Mouse (Mus musculus) urinary bladder, postnatal 14 days (tissue): ENCODE measurements at regions not wholly inside any gene's neighbourhood (a gene's known extent, or its start where the extent isn't known, plus 50 kb on each side); places are given as distances from the start of the nearest gene placed in this dataset.
"Not testable (repeated sequence)": the region's sequence is repeated elsewhere in the genome, so short reads cannot be mapped to it uniquely, and the experiment has no call there.

Source experiments
- DNase-seq: peaks from one replicate; pipeline ENCODE4 v3.0.0; 2021; ENCODE audit warnings: low spot score

DNA sequence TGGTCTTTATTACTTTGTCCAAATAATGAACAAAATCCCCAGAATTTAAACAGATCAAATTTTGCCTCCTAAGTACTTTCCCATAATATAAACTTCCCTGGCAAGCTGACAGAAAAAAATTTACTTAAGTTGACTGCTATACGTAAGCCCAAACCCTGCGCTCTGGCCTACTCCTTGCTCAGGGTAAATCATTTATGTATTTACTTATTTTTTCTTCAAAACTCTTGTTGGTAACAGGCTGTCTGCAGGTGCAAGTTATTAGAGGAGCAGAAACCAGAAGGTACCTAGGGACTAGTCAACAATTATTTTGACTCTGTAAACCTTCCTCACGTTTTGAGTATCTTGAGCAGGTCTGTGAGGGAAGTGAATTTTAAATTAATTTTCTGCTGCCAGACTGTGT lies 2615.7 kb downstream of the Poteg start:
- DNase-seq = no peak

- no peak for DNase-seq
Measured at GRCm38 (mm10) chr8:30077726-30078125, 2630.3 kb downstream of the Poteg start.

DNA sequence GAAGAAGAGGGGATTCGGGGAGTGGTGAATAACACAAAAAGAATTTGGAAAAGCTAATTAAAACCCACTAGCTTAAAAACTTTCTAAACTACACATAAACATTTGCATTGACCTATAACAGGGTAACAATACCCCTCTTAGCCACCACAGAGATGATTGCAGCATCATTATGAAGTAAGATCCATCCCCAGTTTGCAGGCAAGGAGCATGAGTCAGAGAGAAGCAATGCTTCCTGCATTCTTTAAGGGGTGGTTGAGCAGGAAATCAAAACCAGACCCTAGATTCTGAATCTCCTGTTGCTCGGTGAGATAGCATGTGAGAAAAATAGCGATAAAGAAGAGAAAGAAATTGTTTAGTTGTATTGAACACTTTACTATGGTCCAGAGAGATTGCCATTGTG lies 2680.3 kb downstream of the Poteg start:
- DNase-seq = no peak

GRCm38 (mm10) chr8:30134999-30135398 lies 2687.5 kb downstream of the Poteg start:
- no peak for DNase-seq

- DNase-seq = no peak
Measured at GRCm38 (mm10) chr8:30151181-30151844, 2703.8 kb downstream of the Poteg start.

GRCm38 (mm10) chr8:30152921-30153320 lies 2705.5 kb downstream of the Poteg start:
- no peak for DNase-seq

DNA sequence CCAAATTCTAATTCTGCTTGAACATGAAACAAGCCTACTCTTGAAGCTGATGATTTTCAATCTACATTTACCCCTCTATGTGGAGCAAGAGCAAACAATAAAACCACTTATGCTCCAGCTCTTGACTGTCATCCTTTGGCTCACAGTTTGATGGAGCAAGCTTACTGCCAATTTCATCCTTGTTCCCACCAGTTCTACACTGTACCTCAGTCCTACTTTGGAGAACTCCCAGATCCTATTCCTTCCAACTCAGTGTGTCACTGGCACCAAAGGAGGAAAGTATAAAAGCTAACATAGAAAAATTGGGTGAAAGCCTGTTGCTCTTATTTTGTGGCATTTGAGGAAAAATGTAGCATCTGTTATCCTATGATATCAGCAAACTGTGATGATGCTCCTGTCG lies 2724.4 kb downstream of the Poteg start:
- no peak for DNase-seq

DNA sequence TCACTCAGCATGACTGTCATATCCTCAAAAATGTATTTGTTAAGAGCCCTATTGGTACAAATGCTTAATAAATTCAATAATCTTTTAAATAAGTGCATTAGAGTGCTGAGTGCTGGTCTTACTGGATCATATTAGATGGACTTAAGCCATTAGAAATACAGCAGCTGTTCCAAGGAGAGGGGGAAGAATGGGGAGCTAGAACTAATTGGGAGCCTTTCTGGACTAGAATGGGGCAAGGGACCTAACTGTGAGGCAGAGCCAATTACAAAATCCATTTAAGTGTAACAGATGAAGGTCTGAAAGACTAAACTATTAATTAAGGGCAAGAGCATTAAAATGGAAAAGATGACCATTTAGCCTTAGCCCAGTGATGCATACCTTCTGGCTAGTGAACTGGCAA lies 2755.3 kb downstream of the Poteg start:
- not testable (repeated sequence) for DNase-seq

DNA sequence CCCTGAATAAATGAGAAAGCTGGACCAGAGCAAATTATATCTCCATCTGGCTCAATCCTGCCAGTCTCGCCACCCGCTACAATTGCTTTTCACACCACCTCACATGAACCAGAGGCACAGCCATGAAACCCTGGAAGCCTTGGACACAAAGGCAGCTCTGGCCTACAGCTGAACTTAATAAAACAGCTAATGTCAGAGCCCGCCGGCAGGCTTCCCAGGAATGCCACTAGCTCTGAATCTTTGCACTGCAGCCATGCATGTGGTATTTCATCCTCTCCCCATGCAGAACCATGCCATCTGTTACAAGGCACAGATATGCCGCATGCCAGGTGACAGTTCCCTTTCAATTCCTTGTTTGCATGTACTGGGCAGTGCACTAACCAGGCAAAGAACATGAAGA lies 2779.9 kb downstream of the Poteg start:
- DNase-seq = no peak

DNA sequence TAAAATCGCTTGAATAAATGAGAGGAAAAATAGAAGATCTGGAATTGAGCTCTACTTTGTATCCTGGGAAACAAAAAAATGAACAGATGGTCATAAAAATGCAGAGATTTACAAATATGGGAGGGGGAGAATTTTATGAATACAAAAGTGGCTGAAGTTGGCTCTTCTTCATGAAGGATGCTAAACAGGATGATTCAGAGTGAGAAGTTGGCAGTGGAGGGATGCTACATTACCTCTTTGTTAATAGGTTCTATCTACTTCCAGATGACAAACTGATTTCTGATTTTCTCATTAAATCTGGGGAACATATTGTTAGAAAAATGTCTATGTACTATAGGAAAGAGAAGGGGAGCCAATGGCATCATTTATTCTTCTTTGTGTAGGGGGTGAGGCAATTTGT lies 2785.8 kb downstream of the Poteg start:
- DNase-seq = no peak

GRCm38 (mm10) chr8:30251797-30252196 lies 2804.3 kb downstream of the Poteg start:
- DNase-seq = no peak

- no peak for DNase-seq
Measured at GRCm38 (mm10) chr8:30269949-30270910, 2822.8 kb downstream of the Poteg start.

GRCm38 (mm10) chr8:30289169-30289568 lies 2841.7 kb downstream of the Poteg start:
- no peak for DNase-seq

- DNase-seq = no peak
Measured at GRCm38 (mm10) chr8:30331201-30331600, 2883.7 kb downstream of the Poteg start.

DNA sequence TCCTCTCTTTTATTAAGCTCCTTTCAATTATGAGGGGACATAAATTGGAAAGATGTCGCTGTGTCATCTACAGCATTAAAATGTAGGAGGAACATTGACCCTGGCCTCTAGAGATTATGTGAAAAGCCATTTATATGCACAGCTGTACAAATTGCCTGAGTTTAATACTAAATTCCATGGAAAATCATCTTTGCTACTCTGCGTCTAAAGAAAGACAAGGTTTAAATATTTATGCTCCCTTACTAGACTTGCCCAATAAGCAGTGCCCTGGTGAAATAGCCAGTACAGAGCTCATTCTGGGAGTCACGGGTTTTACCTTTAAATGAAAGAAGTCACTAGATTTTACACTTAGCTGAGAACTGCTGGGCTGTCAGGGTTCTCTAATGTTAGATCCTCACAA lies 2885.9 kb downstream of the Poteg start:
- DNase-seq = no peak

GRCm38 (mm10) chr8:30359464-30359863 lies 2912.0 kb downstream of the Poteg start:
- DNase-seq = no peak

- no peak for DNase-seq
Measured at GRCm38 (mm10) chr8:30365721-30366120, 2918.3 kb downstream of the Poteg start.

DNA sequence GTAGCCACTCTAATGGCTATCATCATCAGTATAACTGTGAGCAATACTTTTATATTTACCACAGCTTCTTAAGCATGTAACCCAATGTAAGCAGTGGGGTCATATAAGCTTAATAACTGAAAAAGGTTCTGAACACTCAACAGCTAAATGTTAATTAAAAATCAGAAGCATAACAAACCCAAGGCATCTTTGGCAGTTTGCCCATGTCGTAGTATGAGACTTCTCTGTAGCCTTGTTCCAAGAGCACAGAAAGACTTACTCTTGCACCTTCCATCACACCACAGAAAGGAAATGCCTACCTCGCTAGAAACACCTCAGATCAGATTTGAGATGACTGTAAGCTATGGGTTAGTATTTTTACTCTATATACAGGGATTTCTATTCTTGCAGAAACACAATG lies 2944.5 kb downstream of the Poteg start:
- no peak for DNase-seq

- no peak for DNase-seq
Measured at GRCm38 (mm10) chr8:30439423-30439822, 2989.1 kb upstream of the 5930422O12Rik start.

- DNase-seq = no peak
Measured at GRCm38 (mm10) chr8:30441821-30442220, 2986.7 kb upstream of the 5930422O12Rik start.

- DNase-seq = no peak
Measured at GRCm38 (mm10) chr8:30443874-30444273, 2984.6 kb upstream of the 5930422O12Rik start.

DNA sequence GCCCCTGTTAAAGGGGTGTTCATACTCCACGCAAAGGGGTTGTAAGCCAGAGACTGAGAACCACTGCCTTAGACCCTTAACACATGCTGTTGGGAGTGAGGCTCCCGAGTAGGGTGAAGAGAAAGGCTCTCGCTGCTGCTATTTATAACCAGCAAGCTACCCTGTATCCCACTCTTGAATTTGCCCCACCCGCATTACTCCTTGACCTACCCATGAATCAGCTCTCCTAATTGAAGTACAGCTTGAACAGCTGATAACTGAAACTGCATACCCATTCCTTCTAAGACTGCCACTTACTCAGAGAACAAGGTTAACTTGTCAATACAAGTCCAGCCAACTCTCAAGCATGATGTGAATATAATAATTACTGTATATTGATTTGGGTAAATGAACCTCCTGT lies 2984.2 kb upstream of the 5930422O12Rik start:
- DNase-seq = no peak

GRCm38 (mm10) chr8:30458136-30458535 lies 2970.4 kb upstream of the 5930422O12Rik start:
- DNase-seq = no peak
